Mouse (Mus musculus) bone marrow macrophage, adult 2 months (primary cell): ENCODE measurements at regions not wholly inside any gene's neighbourhood (a gene's known extent, or its start where the extent isn't known, plus 50 kb on each side); places are given as distances from the start of the nearest gene placed in this dataset.

Source experiments
- H3K27ac ChIP-seq: 2 replicates; pipeline ENCODE4 v1.5.1; 2012; ENCODE audit warnings: low read depth, low read length; ENCODE audit not compliant: insufficient read depth
- H3K4me1 ChIP-seq: 2 replicates; pipeline ENCODE4 v1.6.1; 2012; ENCODE audit warnings: low read length; ENCODE audit not compliant: control insufficient read depth, insufficient read depth
- H3K4me3 ChIP-seq: 2 replicates; pipeline ENCODE4 v1.5.1; 2012; ENCODE audit warnings: mild to moderate bottlenecking, low read length, moderate library complexity; ENCODE audit not compliant: insufficient read depth
- CTCF ChIP-seq: IDR thresholded peaks from 2 replicates; pipeline ENCODE4 v1.5.1; 2012; ENCODE audit warnings: low read depth, mild to moderate bottlenecking, low read length, moderate library complexity
- POLR2A ChIP-seq: IDR thresholded peaks from 2 replicates; pipeline ENCODE4 v1.6.1; 2012; ENCODE audit warnings: mild to moderate bottlenecking, low read depth, low read length, borderline replicate concordance

GRCm38 (mm10) chr14:105404241-105404640 lies 145.9 kb downstream of the Ndfip2 start:
- TF ChIP-seq POLR2A (no peak), CTCF (no peak)
- H3K4me3 ChIP-seq = no peak overlapping the region
- no peaks in the 10 kb centered on the region for H3K4me1 ChIP-seq
- H3K27ac ChIP-seq = no peak overlapping the region

- H3K4me3 ChIP-seq = no peak overlapping the region
- no peaks in the 10 kb centered on the region for H3K4me1 ChIP-seq
- no peak for TF ChIP-seq CTCF
- TF ChIP-seq POLR2A = no peak
- no peak overlapping the region for H3K27ac ChIP-seq
These were observed 144.9 kb downstream of the Ndfip2 start for GRCm38 (mm10) chr14:105403256-105403655.

- TF ChIP-seq CTCF (no peak), POLR2A (no peak)
- Histone ChIP-seq H3K4me1 (no peaks in the 10 kb centered on the region), H3K27ac (no peak overlapping the region), H3K4me3 (no peak overlapping the region)
These were observed 144.2 kb downstream of the Ndfip2 start for GRCm38 (mm10) chr14:105402556-105402955.

- Histone ChIP-seq H3K27ac (no peak overlapping the region), H3K4me3 (no peak overlapping the region), H3K4me1 (no peaks in the 10 kb centered on the region)
- TF ChIP-seq CTCF (peak; percentile 77), POLR2A (no peak)
These were observed 139.1 kb downstream of the Ndfip2 start for GRCm38 (mm10) chr14:105397467-105397866.

GRCm38 (mm10) chr14:105392079-105392813 lies 133.9 kb downstream of the Ndfip2 start:
- TF ChIP-seq CTCF (no peak), POLR2A (no peak)
- Histone ChIP-seq H3K27ac (no peak overlapping the region), H3K4me3 (no peak overlapping the region), H3K4me1 (no peaks in the 10 kb centered on the region)

- TF ChIP-seq CTCF (no peak), POLR2A (no peak)
- Histone ChIP-seq H3K27ac (no peak overlapping the region), H3K4me3 (no peak overlapping the region), H3K4me1 (no peaks in the 10 kb centered on the region)
These were observed 133.1 kb downstream of the Ndfip2 start for GRCm38 (mm10) chr14:105391430-105391829.

GRCm38 (mm10) chr14:105385119-105385518 lies 126.7 kb downstream of the Ndfip2 start:
- TF ChIP-seq POLR2A (no peak), CTCF (no peak)
- H3K4me3 ChIP-seq = no peak overlapping the region
- H3K27ac ChIP-seq = no peak overlapping the region
- 0 out of 2 replicates have a peak, but pooled peaks cover 2% of the 10 kb centered on the region for H3K4me1 ChIP-seq

- TF ChIP-seq CTCF (no peak), POLR2A (no peak)
- Histone ChIP-seq H3K4me3 (no peak overlapping the region), H3K27ac (no peak overlapping the region), H3K4me1 (0 out of 2 replicates have a peak, but pooled peaks cover 2% of the 10 kb centered on the region)
These were observed 125.0 kb downstream of the Ndfip2 start for GRCm38 (mm10) chr14:105383382-105383781.

GRCm38 (mm10) chr14:105380101-105380500 lies 121.7 kb downstream of the Ndfip2 start:
- Histone ChIP-seq H3K4me3 (no peak overlapping the region), H3K27ac (no peak overlapping the region), H3K4me1 (0 out of 2 replicates have a peak, but pooled peaks cover 2% of the 10 kb centered on the region)
- TF ChIP-seq CTCF (no peak), POLR2A (no peak)

- no peaks in the 10 kb centered on the region for H3K4me1 ChIP-seq
- TF ChIP-seq POLR2A (no peak), CTCF (no peak)
- H3K27ac ChIP-seq = no peak overlapping the region
- no peak overlapping the region for H3K4me3 ChIP-seq
These were observed 119.4 kb downstream of the Ndfip2 start for GRCm38 (mm10) chr14:105377770-105378169.

- no peak overlapping the region for H3K27ac ChIP-seq
- H3K4me3 ChIP-seq = no peak overlapping the region
- TF ChIP-seq POLR2A = no peak
- TF ChIP-seq CTCF = no peak
- no peaks in the 10 kb centered on the region for H3K4me1 ChIP-seq
These were observed 118.8 kb downstream of the Ndfip2 start for GRCm38 (mm10) chr14:105377035-105377621.
